Comparison of ENCODE assay signal across 11 mouse cellular contexts in the genomic region with DNA sequence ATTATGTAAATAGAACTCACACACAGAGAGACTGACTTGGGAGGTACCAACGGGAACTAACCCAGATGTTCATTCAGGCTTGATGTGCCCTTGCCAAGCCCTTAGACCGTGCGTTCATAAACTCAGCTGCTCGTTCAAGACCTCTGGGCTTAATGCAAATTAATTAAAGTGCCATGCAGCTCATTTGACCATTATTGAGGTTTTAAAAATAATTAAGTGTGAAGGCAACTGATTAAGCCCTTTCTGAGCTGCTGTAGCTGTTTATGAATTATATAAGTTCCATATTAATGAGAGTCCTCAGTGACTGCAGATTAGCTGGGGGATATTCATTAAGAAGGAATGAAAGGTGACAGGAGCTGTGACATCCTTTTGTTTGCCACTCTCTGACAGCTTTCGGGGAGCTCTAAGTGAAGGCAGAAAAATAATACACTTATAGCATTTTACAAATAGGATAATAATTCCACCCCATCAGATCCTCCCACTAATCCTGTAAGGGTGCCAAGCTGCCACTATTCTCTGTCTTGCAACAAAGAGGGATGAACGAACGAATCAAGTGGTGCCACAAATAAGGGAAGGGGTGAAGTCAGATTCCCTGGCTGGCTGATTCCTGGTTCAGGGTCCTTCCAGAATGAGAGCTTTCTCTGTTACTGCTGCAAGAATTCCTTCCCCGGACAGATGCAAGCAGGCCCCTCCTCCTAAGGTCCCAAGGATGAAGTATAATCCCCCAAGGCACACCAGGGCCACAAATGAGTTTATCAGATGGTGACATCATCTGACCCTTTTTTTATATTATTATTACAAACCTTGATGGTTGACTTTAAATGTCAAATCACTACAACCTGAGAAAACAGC.
DNase-seq lines count a peak whose midpoint lies in the region; ATAC-seq lines count a peak whose summit lies in the region.
"Had no signal": no experiment of that assay in that cellular context is flagged by ENCODE, and none has a peak within 500 bp of the region (broad histone marks: within the 10 kb centered on the region; RNA-seq: fewer than 3 reads in every experiment).

No protein-coding gene starts in this region.

- DNase-seq in kidney, adult 18-20 months, result peak; percentile 53
- DNase-seq in kidney, adult 9 months, result peak; percentile 81
- no peak for DNase-seq in left cerebral cortex, adult 9 months (ENCODE audit: low spot score in 2 of 2)
- no peak for DNase-seq in frontal cortex, postnatal 25 days (ENCODE audit: low spot score in 2 of 2)
- DNase-seq: liver; right cerebral cortex, postnatal 14 days had no signal

- no peak for ATAC-seq in kidney, embryonic 14.5 days (ENCODE audit: low FRiP score, low TSS enrichment)
- ATAC-seq in forebrain, embryonic 12.5 days (ENCODE audit: low FRiP score), result peak; percentile 82
- ATAC-seq in neural tube, embryonic 13.5 days (ENCODE audit: low read depth), result peak; percentile 77
- ATAC-seq in heart, embryonic 11.5 days (replicated peaks; ENCODE audit: insufficient number of reproducible peaks, low FRiP score, low TSS enrichment), result no peak
- ATAC-seq: CD4-positive, CD25-positive, alpha-beta regulatory T cell, adult 4 months had no signal

- H3K9me3 ChIP-seq in kidney, embryonic 14.5 days (ENCODE audit: control insufficient read depth, low read length), result no peaks in the 10 kb centered on the region
- no peaks in the 10 kb centered on the region for H3K9me3 ChIP-seq in forebrain, embryonic 12.5 days
- no peaks in the 10 kb centered on the region for H3K9me3 ChIP-seq in neural tube, embryonic 13.5 days
- no peaks in the 10 kb centered on the region for H3K9me3 ChIP-seq in heart, embryonic 11.5 days (replicated peaks; ENCODE audit: control insufficient read depth, low read length)

- H3K9ac ChIP-seq in kidney, embryonic 14.5 days (ENCODE audit: low read depth, low read length), result no peak overlapping the region
- no peak overlapping the region for H3K9ac ChIP-seq in forebrain, embryonic 12.5 days
- peak overlapping the region; percentile 26; the same call in 1 of the 2 replicates for H3K9ac ChIP-seq in neural tube, embryonic 13.5 days
- no peak overlapping the region for H3K9ac ChIP-seq in heart, embryonic 11.5 days (ENCODE audit: low read depth, low read length)

- no peak overlapping the region for H3K27ac ChIP-seq in kidney, embryonic 14.5 days (ENCODE audit: low read depth, low read length)
- peak overlapping the region; percentile 77 for H3K27ac ChIP-seq in forebrain, embryonic 12.5 days
- peak overlapping the region; percentile 57 for H3K27ac ChIP-seq in neural tube, embryonic 13.5 days (replicated peaks)
- H3K27ac ChIP-seq in heart, embryonic 11.5 days (ENCODE audit: low read depth, low read length), result no peak overlapping the region

- no peaks in the 10 kb centered on the region for H3K36me3 ChIP-seq in kidney, embryonic 14.5 days (ENCODE audit: control insufficient read depth, insufficient read depth, low read length)
- H3K36me3 ChIP-seq in forebrain, embryonic 12.5 days (replicated peaks), result no peaks in the 10 kb centered on the region
- H3K36me3 ChIP-seq in neural tube, embryonic 13.5 days, result no peaks in the 10 kb centered on the region
- H3K36me3 ChIP-seq in heart, embryonic 11.5 days (ENCODE audit: control insufficient read depth, insufficient read depth, low read length), result no peaks in the 10 kb centered on the region

- H3K27me3 ChIP-seq in kidney, embryonic 14.5 days (ENCODE audit: control insufficient read depth, insufficient read depth, low read length), result no peaks in the 10 kb centered on the region
- no peaks in the 10 kb centered on the region for H3K27me3 ChIP-seq in forebrain, embryonic 12.5 days
- H3K27me3 ChIP-seq in neural tube, embryonic 13.5 days, result no peaks in the 10 kb centered on the region
- no peaks in the 10 kb centered on the region for H3K27me3 ChIP-seq in heart, embryonic 11.5 days (ENCODE audit: control insufficient read depth, insufficient read depth, low read length)

- 44% methylated on average over 8 of the region's 8 CpGs for WGBS in kidney, embryonic 14.5 days
- 20% methylated on average over 8 of the region's 8 CpGs for WGBS in forebrain, embryonic 12.5 days
- 24% methylated on average over 8 of the region's 8 CpGs for WGBS in neural tube, embryonic 13.5 days
- WGBS in heart, embryonic 11.5 days (ENCODE audit: insufficient replicate concordance), result 66% methylated on average over 8 of the region's 8 CpGs

- H3K4me1 ChIP-seq in kidney, embryonic 14.5 days (ENCODE audit: control insufficient read depth, insufficient read depth, low read length), result no peaks in the 10 kb centered on the region
- H3K4me1 ChIP-seq in forebrain, embryonic 12.5 days, result peaks cover 20% of the 10 kb centered on the region
- H3K4me1 ChIP-seq in neural tube, embryonic 13.5 days (replicated peaks), result peaks cover 22% of the 10 kb centered on the region
- H3K4me1 ChIP-seq in heart, embryonic 11.5 days (ENCODE audit: control insufficient read depth, insufficient read depth, low read length), result no peaks in the 10 kb centered on the region

- no peak overlapping the region for H3K4me2 ChIP-seq in kidney, embryonic 14.5 days (replicated peaks; ENCODE audit: low read depth, low read length)
- H3K4me2 ChIP-seq in forebrain, embryonic 12.5 days, result no peak overlapping the region
- no peak overlapping the region for H3K4me2 ChIP-seq in neural tube, embryonic 13.5 days
- H3K4me2 ChIP-seq in heart, embryonic 11.5 days, result no peak overlapping the region

- no peak overlapping the region for H3K4me3 ChIP-seq in kidney, embryonic 14.5 days (ENCODE audit: low read length)
- H3K4me3 ChIP-seq in forebrain, embryonic 12.5 days (replicated peaks), result no peak overlapping the region
- H3K4me3 ChIP-seq in neural tube, embryonic 13.5 days, result no peak overlapping the region
- no peak overlapping the region for H3K4me3 ChIP-seq in heart, embryonic 11.5 days (ENCODE audit: low read depth, low read length)

Comparison
In these comparisons a context has a peak if more than half of its experiments do, and no peak if none do; other contexts are left out.
1. DNase-seq: peak in kidney, adult 18-20 months (single experiment) and kidney, adult 9 months (single experiment); none in left cerebral cortex, adult 9 months (0 of 2) and frontal cortex, postnatal 25 days (0 of 2).
2. ATAC-seq: peak in forebrain, embryonic 12.5 days (single experiment) and neural tube, embryonic 13.5 days (single experiment); none in kidney, embryonic 14.5 days (single experiment) and heart, embryonic 11.5 days (single experiment).
3. H3K27ac ChIP-seq: peak in forebrain, embryonic 12.5 days (single experiment) and neural tube, embryonic 13.5 days (single experiment); none in kidney, embryonic 14.5 days (single experiment) and heart, embryonic 11.5 days (single experiment).